Mouse (Mus musculus) heart, embryonic 10.5 days (tissue): ENCODE data around the gene Gm20696. TPM values are rescaled to one million over a fixed set of nuclear protein-coding genes. Genes with fewer than 3 reads are reported as not detected.
A peak's percentile ranks its signal among the peaks of the same experiment; 100 is the strongest.

ENCODE experiments used
- DNase-seq: peaks from one replicate; pipeline ENCODE4 v3.0.0-alpha.2; 2017; ENCODE audit warnings: low spot score
- H3K27ac ChIP-seq: fragments of 300-500 bp; sonication (generic); 2 replicates; pipeline ENCODE4 v1.5.1; 2016; ENCODE audit warnings: mild to moderate bottlenecking
- H3K27me3 ChIP-seq: fragments of 300-500 bp; sonication (generic); 2 replicates; pipeline ENCODE4 v1.6.1; 2016; ENCODE audit warnings: mild to moderate bottlenecking; ENCODE audit not compliant: poor library complexity, insufficient read depth, severe bottlenecking
- H3K36me3 ChIP-seq: fragments of 300-500 bp; sonication (generic); 2 replicates; pipeline ENCODE4 v1.6.1; 2016; ENCODE audit warnings: mild to moderate bottlenecking, moderate library complexity
- H3K4me1 ChIP-seq: fragments of 300-500 bp; sonication (generic); 2 replicates; pipeline ENCODE4 v1.6.1; 2016; ENCODE audit warnings: mild to moderate bottlenecking
- H3K4me3 ChIP-seq: fragments of 300-500 bp; sonication (generic); 2 replicates; pipeline ENCODE4 v1.5.1; 2016; ENCODE audit warnings: mild to moderate bottlenecking, moderate library complexity
- H3K9me3 ChIP-seq: fragments of 300-500 bp; sonication (generic); 2 replicates; pipeline ENCODE4 v1.6.1; 2016; ENCODE audit warnings: mild to moderate bottlenecking, moderate library complexity
- WGBS: fragments of 180-500 bp; shearing (Covaris S2); methylation state at CpG from one replicate; pipeline ENCODE4 v1.1.7; 2016; 5-methylcytosine and 5-hydroxymethylcytosine counted together
- polyA plus RNA-seq: library from polyadenylated mRNA; unstranded; fragments of >200 nt; fragmentation: Nextera tagmentation; extraction: Ambion mirVana; gene quantifications from 2 replicates; pipeline ENCODE4 v1.2.1, GENCODE M21; 2016

The Gm20696 gene
- polyA plus RNA-seq, 1 experiment from 2014 or later: 3.4 TPM

GRCm38 (mm10) chr6:99655488-99655887 is 11.1 kb downstream of the Gm20696 start:
- H3K4me3 ChIP-seq: no peak overlapping the region
- 0 out of 2 replicates have a peak, but pooled peaks cover 9% of the 10 kb centered on the region for H3K4me1 ChIP-seq
- no peaks in the 10 kb centered on the region for H3K36me3 ChIP-seq
- WGBS: 44% methylated on average over 7 of the region's 7 CpGs
- peaks cover 17% of the 10 kb centered on the region; the same call in 1 of the 2 replicates for H3K27me3 ChIP-seq
- DNase-seq: no peak
- no peak overlapping the region for H3K27ac ChIP-seq
- no peaks in the 10 kb centered on the region for H3K9me3 ChIP-seq

GRCm38 (mm10) chr6:99654343-99654742 is 12.3 kb downstream of the Gm20696 start:
- H3K27ac ChIP-seq: no peak overlapping the region
- DNase-seq: no peak
- H3K36me3 ChIP-seq: no peaks in the 10 kb centered on the region
- H3K4me1 ChIP-seq: 0 out of 2 replicates have a peak, but pooled peaks cover 9% of the 10 kb centered on the region
- no peaks in the 10 kb centered on the region for H3K9me3 ChIP-seq
- H3K4me3 ChIP-seq: no peak overlapping the region
- 49% methylated on average over 5 of the region's 5 CpGs for WGBS
- peaks cover 25% of the 10 kb centered on the region; the same call in 1 of the 2 replicates for H3K27me3 ChIP-seq

GRCm38 (mm10) chr6:99652341-99652740 is 14.3 kb downstream of the Gm20696 start:
- no peak for DNase-seq
- no peak overlapping the region for H3K4me3 ChIP-seq
- 57% methylated on average over 2 of the region's 2 CpGs for WGBS

GRCm38 (mm10) chr6:99649307-99649706 is 17.3 kb downstream of the Gm20696 start:
- DNase-seq: no peak

More at GRCm38 (mm10) chr6:99652341-99652740, 14.3 kb downstream of the Gm20696 start:
- Histone ChIP-seq H3K27ac (no peak overlapping the region), H3K9me3 (no peaks in the 10 kb centered on the region), H3K27me3 (peaks cover 20% of the 10 kb centered on the region; the same call in 1 of the 2 replicates), H3K36me3 (no peaks in the 10 kb centered on the region), H3K4me1 (0 out of 2 replicates have a peak, but pooled peaks cover 9% of the 10 kb centered on the region)

GRCm38 (mm10) chr6:99646344-99646743 is 20.3 kb downstream of the Gm20696 start:
- no peak for DNase-seq
- WGBS: 37% methylated on average over 10 of the region's 10 CpGs

More at GRCm38 (mm10) chr6:99649307-99649706, 17.3 kb downstream of the Gm20696 start:
- Histone ChIP-seq H3K9me3 (no peaks in the 10 kb centered on the region), H3K4me3 (no peak overlapping the region), H3K4me1 (peaks cover 23% of the 10 kb centered on the region), H3K27ac (no peak overlapping the region), H3K36me3 (no peaks in the 10 kb centered on the region), H3K27me3 (peaks cover 20% of the 10 kb centered on the region; the same call in 1 of the 2 replicates)
- WGBS: 39% methylated on average over 2 of the region's 2 CpGs

GRCm38 (mm10) chr6:99644876-99645275 is 21.7 kb downstream of the Gm20696 start:
- Histone ChIP-seq H3K4me3 (no peak overlapping the region), H3K36me3 (no peaks in the 10 kb centered on the region), H3K27me3 (0 out of 2 replicates have a peak, but pooled peaks cover 6% of the 10 kb centered on the region), H3K27ac (no peak overlapping the region), H3K4me1 (peaks cover 30% of the 10 kb centered on the region), H3K9me3 (no peaks in the 10 kb centered on the region)
- DNase-seq: no peak
- WGBS: 80% methylated on average over 5 of the region's 5 CpGs

More at GRCm38 (mm10) chr6:99646344-99646743, 20.3 kb downstream of the Gm20696 start:
- Histone ChIP-seq H3K27me3 (peaks cover 19% of the 10 kb centered on the region; the same call in 1 of the 2 replicates), H3K36me3 (no peaks in the 10 kb centered on the region), H3K4me1 (peaks cover 30% of the 10 kb centered on the region), H3K4me3 (no peak overlapping the region), H3K27ac (no peak overlapping the region; the same call in 1 of the 2 replicates), H3K9me3 (no peaks in the 10 kb centered on the region)

GRCm38 (mm10) chr6:99644386-99644785 is 22.2 kb downstream of the Gm20696 start:
- 0 out of 2 replicates have a peak, but pooled peaks cover 4% of the 10 kb centered on the region for H3K27me3 ChIP-seq
- 67% methylated on average over 5 of the region's 5 CpGs for WGBS
- H3K4me3 ChIP-seq: no peak overlapping the region
- H3K9me3 ChIP-seq: no peaks in the 10 kb centered on the region
- H3K4me1 ChIP-seq: peaks cover 30% of the 10 kb centered on the region
- H3K36me3 ChIP-seq: no peaks in the 10 kb centered on the region
- peak overlapping the region; percentile 19; the same call in 1 of the 2 replicates for H3K27ac ChIP-seq
- no peak for DNase-seq

GRCm38 (mm10) chr6:99643439-99644199 is 23.0 kb downstream of the Gm20696 start:
- H3K27ac ChIP-seq: peak overlapping the region; percentile 19; the same call in 1 of the 2 replicates
- DNase-seq: no peak
- 0 out of 2 replicates have a peak, but pooled peaks cover 4% of the 10 kb centered on the region for H3K27me3 ChIP-seq
- no peaks in the 10 kb centered on the region for H3K36me3 ChIP-seq
- WGBS: 33% methylated on average over 10 of the region's 10 CpGs
- no peaks in the 10 kb centered on the region for H3K9me3 ChIP-seq
- peaks cover 30% of the 10 kb centered on the region for H3K4me1 ChIP-seq
- H3K4me3 ChIP-seq: no peak overlapping the region

- Histone ChIP-seq H3K36me3 (no peaks in the 10 kb centered on the region), H3K4me1 (no peaks in the 10 kb centered on the region), H3K4me3 (no peak overlapping the region), H3K27me3 (no peaks in the 10 kb centered on the region; the same call in 1 of the 2 replicates), H3K9me3 (no peaks in the 10 kb centered on the region), H3K27ac (no peak overlapping the region)
- WGBS: 83% methylated on average over 4 of the region's 4 CpGs
- no peak for DNase-seq
Observed at GRCm38 (mm10) chr6:99637456-99637855, 29.1 kb downstream of the Gm20696 start.

- 74% methylated on average over 8 of the region's 8 CpGs for WGBS
- H3K4me3 ChIP-seq: no peak overlapping the region
- no peaks in the 10 kb centered on the region for H3K9me3 ChIP-seq
- no peak overlapping the region for H3K27ac ChIP-seq
- H3K4me1 ChIP-seq: 0 out of 2 replicates have a peak, but pooled peaks cover 3% of the 10 kb centered on the region
- no peaks in the 10 kb centered on the region; the same call in 1 of the 2 replicates for H3K27me3 ChIP-seq
- no peak for DNase-seq
- no peaks in the 10 kb centered on the region for H3K36me3 ChIP-seq
Observed at GRCm38 (mm10) chr6:99636801-99637200, 29.8 kb downstream of the Gm20696 start.

- no peaks in the 10 kb centered on the region for H3K9me3 ChIP-seq
- H3K27me3 ChIP-seq: no peaks in the 10 kb centered on the region; the same call in 1 of the 2 replicates
- H3K4me1 ChIP-seq: 0 out of 2 replicates have a peak, but pooled peaks cover 3% of the 10 kb centered on the region
- DNase-seq: no peak
- 68% methylated on average over 9 of the region's 9 CpGs for WGBS
- no peak overlapping the region for H3K4me3 ChIP-seq
- no peak overlapping the region for H3K27ac ChIP-seq
- no peaks in the 10 kb centered on the region for H3K36me3 ChIP-seq
Observed at GRCm38 (mm10) chr6:99636121-99636520, 30.5 kb downstream of the Gm20696 start.

- H3K4me1 ChIP-seq: 0 out of 2 replicates have a peak, but pooled peaks cover 3% of the 10 kb centered on the region
- no peak for DNase-seq
- no peak overlapping the region for H3K4me3 ChIP-seq
- 74% methylated on average over 32 of the region's 32 CpGs for WGBS
- no peak overlapping the region for H3K27ac ChIP-seq
- no peaks in the 10 kb centered on the region; the same call in 1 of the 2 replicates for H3K27me3 ChIP-seq
- H3K9me3 ChIP-seq: no peaks in the 10 kb centered on the region
- H3K36me3 ChIP-seq: no peaks in the 10 kb centered on the region
Observed at GRCm38 (mm10) chr6:99632121-99632980, 34.2 kb downstream of the Gm20696 start.
